Mouse (Mus musculus) liver, postnatal 0 days (tissue): ENCODE results near the gene Dnmt3c. TPM values are rescaled to one million over a fixed set of nuclear protein-coding genes. Genes with fewer than 3 reads are reported as not detected.

Source experiments
- ATAC-seq: fragments of 200-750 bp; cut with Nextera tagmentation; 2 replicates; pipeline ENCODE4 v1.8.0; 2017; ENCODE audit warnings: mild to moderate bottlenecking, moderate library complexity
- DNase-seq: peaks from one replicate; pipeline ENCODE4 v3.0.0-alpha.2; 2016
- H3K27ac ChIP-seq: fragments of 300-500 bp; sonication (generic); 2 replicates; pipeline ENCODE4 v1.5.1; 2014; ENCODE audit warnings: antibody characterized with exemption, moderate library complexity, mild to moderate bottlenecking, low read depth
- H3K27me3 ChIP-seq: fragments of 300-500 bp; sonication (generic); 2 replicates; pipeline ENCODE4 v1.6.1; 2014; ENCODE audit warnings: low read length, control low read depth, mixed read lengths; ENCODE audit not compliant: insufficient read depth
- H3K36me3 ChIP-seq: fragments of 300-500 bp; sonication (generic); replicated peaks from 2 replicates; pipeline ENCODE4 v1.6.1; 2014; ENCODE audit warnings: mild to moderate bottlenecking, control low read depth, low read length, moderate library complexity, mixed read lengths; ENCODE audit not compliant: insufficient read depth
- H3K4me1 ChIP-seq: fragments of 300-500 bp; sonication (generic); 2 replicates; pipeline ENCODE4 v1.6.1; 2014; ENCODE audit warnings: antibody characterized with exemption, mild to moderate bottlenecking, control low read depth; ENCODE audit not compliant: insufficient read depth
- H3K4me2 ChIP-seq: fragments of 300-500 bp; sonication (generic); 2 replicates; pipeline ENCODE4 v1.6.1; 2014; ENCODE audit warnings: low read depth, mild to moderate bottlenecking, low read length, moderate library complexity, mixed read lengths
- H3K4me3 ChIP-seq: fragments of 300-500 bp; sonication (generic); 2 replicates; pipeline ENCODE4 v1.5.1; 2014; ENCODE audit warnings: low read depth, low read length
- H3K9ac ChIP-seq: fragments of 300-500 bp; sonication (generic); replicated peaks from 2 replicates; pipeline ENCODE4 v1.6.1; 2014; ENCODE audit warnings: mild to moderate bottlenecking, moderate library complexity
- H3K9me3 ChIP-seq: fragments of 300-500 bp; sonication (generic); 2 replicates; pipeline ENCODE4 v1.6.1; 2016; ENCODE audit warnings: mild to moderate bottlenecking, control low read depth, low read length, mixed read lengths
- CTCF ChIP-seq: sonication (generic); IDR thresholded peaks from 2 replicates; pipeline ENCODE4 v1.5.1; 2016; ENCODE audit warnings: antibody characterized with exemption, low read depth
- EP300 ChIP-seq: IDR thresholded peaks from 2 replicates; pipeline ENCODE4 v1.6.1; 2016; ENCODE audit warnings: antibody characterized with exemption, low read depth, mild to moderate bottlenecking
- WGBS: fragments of 180-500 bp; shearing (Covaris S2); extraction: QIAGEN DNeasy Blood & Tissue Kit; methylation state at CpG from one replicate; pipeline ENCODE4 v1.1.7; 2014; ENCODE audit not compliant: insufficient replicate concordance; 5-methylcytosine and 5-hydroxymethylcytosine counted together
- polyA plus RNA-seq: library from polyadenylated mRNA; unstranded; fragments of >200 nt; fragmentation: Nextera tagmentation; extraction: Ambion mirVana; gene quantifications from 2 replicates; pipeline ENCODE4 v1.2.1, GENCODE M21; 2015

Dnmt3c gene
- polyA plus RNA-seq, 1 experiment from 2014 or later: 0.46 TPM

DNA sequence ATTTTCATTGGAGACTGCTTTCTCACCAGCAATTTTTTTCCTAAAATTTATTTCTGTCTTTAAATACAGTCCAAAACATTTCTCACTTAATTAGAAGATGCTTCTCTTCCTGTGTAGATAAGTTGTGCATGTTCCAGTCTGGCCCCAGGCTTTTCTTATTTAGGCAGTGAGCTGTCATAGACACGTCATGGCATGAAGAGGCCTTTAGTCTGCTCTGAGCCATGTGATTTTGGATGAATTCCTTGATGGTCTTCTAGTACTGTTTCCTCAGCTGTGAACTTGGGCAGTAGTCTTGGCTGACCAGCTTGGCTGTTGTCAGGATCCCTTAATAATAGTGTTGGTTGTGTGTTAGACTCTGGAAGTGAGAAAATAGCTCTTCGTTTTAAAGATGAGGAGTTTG is 53.9 kb downstream of the Dnmt3c start:
- Histone ChIP-seq H3K36me3 (peaks cover 28% of the 10 kb centered on the region), H3K4me3 (no peak overlapping the region), H3K9me3 (no peaks in the 10 kb centered on the region), H3K4me2 (no peak overlapping the region), H3K27me3 (no peaks in the 10 kb centered on the region), H3K9ac (no peak overlapping the region), H3K4me1 (peaks cover 3% of the 10 kb centered on the region), H3K27ac (no peak overlapping the region)
- TF ChIP-seq EP300 (no peak), CTCF (no peak)
- 78% methylated on average over 2 of the region's 2 CpGs for WGBS
- ATAC-seq: no peak
- no peak for DNase-seq

DNA sequence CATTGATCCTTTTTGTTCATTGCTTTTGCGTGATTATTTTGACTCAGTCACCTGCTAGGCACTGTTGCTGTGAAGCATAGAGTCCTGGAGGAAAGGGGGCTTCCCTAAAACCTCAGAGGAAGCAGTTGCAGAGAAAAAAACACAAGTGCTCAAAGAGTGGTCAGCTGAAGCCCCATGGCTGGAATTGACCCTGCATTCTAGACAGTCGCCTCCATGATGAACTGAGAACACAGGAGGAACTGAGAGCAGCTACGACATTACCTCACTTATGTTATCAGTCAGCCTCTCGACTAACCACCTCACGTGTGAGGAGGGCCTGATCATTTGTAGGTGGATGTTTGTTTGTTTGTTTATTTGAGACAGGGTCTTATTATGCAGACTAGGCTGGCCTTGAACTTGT is 65.7 kb downstream of the Dnmt3c start:
- Histone ChIP-seq H3K9me3 (no peaks in the 10 kb centered on the region), H3K4me2 (no peak overlapping the region), H3K4me1 (no peaks in the 10 kb centered on the region), H3K27ac (no peak overlapping the region), H3K9ac (no peak overlapping the region), H3K27me3 (no peaks in the 10 kb centered on the region), H3K4me3 (no peak overlapping the region), H3K36me3 (peaks cover 90% of the 10 kb centered on the region)
- ATAC-seq: no peak
- no peak for TF ChIP-seq CTCF
- no peak for TF ChIP-seq EP300
- 81% methylated on average over 5 of the region's 5 CpGs for WGBS
- DNase-seq: no peak

GRCm38 (mm10) chr2:153767484-153767883 is 71.0 kb downstream of the Dnmt3c start:
- no peaks in the 10 kb centered on the region for H3K4me1 ChIP-seq
- WGBS: 69% methylated on average over 6 of the region's 6 CpGs
- no peak overlapping the region for H3K4me2 ChIP-seq
- H3K9me3 ChIP-seq: no peaks in the 10 kb centered on the region
- no peak overlapping the region for H3K27ac ChIP-seq
- DNase-seq: no peak
- H3K4me3 ChIP-seq: no peak overlapping the region
- peaks cover 72% of the 10 kb centered on the region for H3K36me3 ChIP-seq
- no peak overlapping the region for H3K9ac ChIP-seq
- TF ChIP-seq EP300 (no peak), CTCF (no peak)
- H3K27me3 ChIP-seq: no peaks in the 10 kb centered on the region
- ATAC-seq: no peak

- no peak overlapping the region for H3K9ac ChIP-seq
- 90% methylated on average over 2 of the region's 2 CpGs for WGBS
- H3K4me2 ChIP-seq: no peak overlapping the region
These were observed 72.4 kb downstream of the Dnmt3c start for GRCm38 (mm10) chr2:153768881-153769280.

DNA sequence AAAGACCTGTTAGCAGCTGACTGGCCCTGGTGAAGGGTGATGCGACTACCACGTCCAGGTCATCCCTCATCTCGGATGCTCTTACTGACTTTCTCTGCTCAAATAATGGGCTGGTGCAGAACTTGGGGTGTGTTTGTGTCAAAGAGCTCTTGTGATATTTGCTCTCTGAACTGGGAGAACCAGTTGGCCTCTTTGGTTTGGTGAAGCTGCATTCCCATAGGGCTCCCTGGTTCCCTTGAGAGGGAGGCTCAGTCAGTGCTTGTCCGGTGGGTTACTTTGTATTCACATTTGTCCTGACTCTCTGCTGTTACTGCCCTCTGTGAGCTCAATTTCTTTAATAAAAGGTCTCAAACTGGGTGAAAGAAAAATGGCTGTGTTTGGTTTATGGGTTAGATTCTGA is 76.5 kb downstream of the Dnmt3c start:
- DNase-seq: no peak
- Histone ChIP-seq H3K9ac (no peak overlapping the region), H3K4me1 (no peaks in the 10 kb centered on the region), H3K36me3 (peaks cover 40% of the 10 kb centered on the region), H3K27me3 (no peaks in the 10 kb centered on the region), H3K9me3 (no peaks in the 10 kb centered on the region), H3K4me2 (no peak overlapping the region), H3K4me3 (no peak overlapping the region), H3K27ac (no peak overlapping the region)
- no peak for ATAC-seq
- TF ChIP-seq EP300: no peak
- no peak for TF ChIP-seq CTCF
- WGBS: 91% methylated on average over 4 of the region's 4 CpGs

More at GRCm38 (mm10) chr2:153768881-153769280, 72.4 kb downstream of the Dnmt3c start:
- peaks cover 70% of the 10 kb centered on the region for H3K36me3 ChIP-seq
- TF ChIP-seq EP300 (no peak), CTCF (no peak)
- DNase-seq (no peak), ATAC-seq (no peak)
- no peak overlapping the region for H3K27ac ChIP-seq
- no peak overlapping the region for H3K4me3 ChIP-seq
- no peaks in the 10 kb centered on the region for H3K4me1 ChIP-seq
- no peaks in the 10 kb centered on the region for H3K27me3 ChIP-seq
- H3K9me3 ChIP-seq: no peaks in the 10 kb centered on the region

- TF ChIP-seq EP300 (no peak), CTCF (no peak)
- no peaks in the 10 kb centered on the region for H3K27me3 ChIP-seq
- H3K9ac ChIP-seq: no peak overlapping the region
- no peak for ATAC-seq
- DNase-seq: no peak
- H3K36me3 ChIP-seq: peaks cover 22% of the 10 kb centered on the region; the same call in 1 of the 2 replicates
- H3K4me1 ChIP-seq: peaks cover 9% of the 10 kb centered on the region
- no peak overlapping the region for H3K4me2 ChIP-seq
- no peak overlapping the region for H3K4me3 ChIP-seq
- no peaks in the 10 kb centered on the region for H3K9me3 ChIP-seq
- 94% methylated on average over 4 of the region's 4 CpGs for WGBS
- no peak overlapping the region for H3K27ac ChIP-seq
These were observed 79.0 kb downstream of the Dnmt3c start for GRCm38 (mm10) chr2:153775472-153775871.
